Mouse (Mus musculus) liver, embryonic 15.5 days (tissue): ENCODE measurements at regions not wholly inside any gene's neighbourhood (a gene's known extent, or its start where the extent isn't known, plus 50 kb on each side); places are given as distances from the start of the nearest gene placed in this dataset.
A peak's percentile ranks its signal among the peaks of the same experiment; 100 is the strongest.

ENCODE experiments used
- ATAC-seq: fragments of 200-750 bp; cut with Nextera tagmentation; 2 replicates; pipeline ENCODE4 v1.8.0; 2017; ENCODE audit warnings: moderate number of reproducible peaks, mild to moderate bottlenecking, moderate library complexity; ENCODE audit not compliant: insufficient read depth
- H3K27ac ChIP-seq: fragments of 300-500 bp; sonication (generic); replicated peaks from 2 replicates; pipeline ENCODE4 v1.5.1; 2015; ENCODE audit warnings: mild to moderate bottlenecking, inconsistent platforms
- H3K27me3 ChIP-seq: fragments of 300-500 bp; sonication (generic); 2 replicates; pipeline ENCODE4 v1.6.1; 2015; ENCODE audit warnings: mild to moderate bottlenecking, inconsistent platforms
- H3K36me3 ChIP-seq: fragments of 300-500 bp; sonication (generic); replicated peaks from 2 replicates; pipeline ENCODE4 v1.6.1; 2015; ENCODE audit warnings: moderate library complexity, mild to moderate bottlenecking, inconsistent platforms
- H3K4me1 ChIP-seq: fragments of 300-500 bp; sonication (generic); replicated peaks from 2 replicates; pipeline ENCODE4 v1.6.1; 2015; ENCODE audit warnings: inconsistent platforms
- H3K4me2 ChIP-seq: fragments of 300-500 bp; sonication (generic); 2 replicates; pipeline ENCODE4 v1.6.1; 2015; ENCODE audit warnings: moderate library complexity, mild to moderate bottlenecking, inconsistent platforms
- H3K4me3 ChIP-seq: fragments of 300-500 bp; sonication (generic); replicated peaks from 2 replicates; pipeline ENCODE4 v1.5.1; 2015; ENCODE audit warnings: mild to moderate bottlenecking, inconsistent platforms
- H3K9ac ChIP-seq: fragments of 300-500 bp; sonication (generic); 2 replicates; pipeline ENCODE4 v1.6.1; 2015; ENCODE audit warnings: moderate library complexity, mild to moderate bottlenecking, inconsistent platforms
- H3K9me3 ChIP-seq: fragments of 300-500 bp; sonication (generic); replicated peaks from 2 replicates; pipeline ENCODE4 v1.6.1; 2016; ENCODE audit warnings: inconsistent platforms
- WGBS: fragments of 180-500 bp; shearing (Covaris S2); methylation state at CpG from one replicate; pipeline ENCODE4 v1.1.7; 2015; ENCODE audit warnings: mixed read lengths; ENCODE audit not compliant: insufficient replicate concordance; 5-methylcytosine and 5-hydroxymethylcytosine counted together

GRCm38 (mm10) chr6:51757746-51758145 lies 234.0 kb downstream of the Snx10 start:
- Histone ChIP-seq H3K9me3 (no peaks in the 10 kb centered on the region), H3K4me3 (no peak overlapping the region), H3K4me1 (no peaks in the 10 kb centered on the region), H3K27ac (no peak overlapping the region), H3K27me3 (peaks cover 14% of the 10 kb centered on the region), H3K9ac (no peak overlapping the region), H3K36me3 (no peaks in the 10 kb centered on the region), H3K4me2 (no peak overlapping the region)
- WGBS = 70% methylated on average over 4 of the region's 4 CpGs
- no peak for ATAC-seq

GRCm38 (mm10) chr6:51758781-51759180 lies 235.1 kb downstream of the Snx10 start:
- no peak overlapping the region for H3K27ac ChIP-seq
- no peak overlapping the region for H3K9ac ChIP-seq
- peaks cover 14% of the 10 kb centered on the region for H3K27me3 ChIP-seq
- no peaks in the 10 kb centered on the region for H3K36me3 ChIP-seq
- 41% methylated on average over 3 of the region's 3 CpGs for WGBS
- H3K4me1 ChIP-seq = no peaks in the 10 kb centered on the region
- H3K4me3 ChIP-seq = no peak overlapping the region
- no peak overlapping the region for H3K4me2 ChIP-seq
- no peak for ATAC-seq
- no peaks in the 10 kb centered on the region for H3K9me3 ChIP-seq

GRCm38 (mm10) chr6:51760372-51760771 lies 236.7 kb downstream of the Snx10 start:
- Histone ChIP-seq H3K36me3 (no peaks in the 10 kb centered on the region), H3K4me2 (no peak overlapping the region), H3K4me1 (no peaks in the 10 kb centered on the region), H3K9ac (no peak overlapping the region), H3K9me3 (no peaks in the 10 kb centered on the region), H3K4me3 (no peak overlapping the region), H3K27me3 (peaks cover 20% of the 10 kb centered on the region), H3K27ac (no peak overlapping the region)
- 7% methylated on average over 5 of the region's 5 CpGs for WGBS
- ATAC-seq = no peak

GRCm38 (mm10) chr6:51761506-51761905 lies 237.8 kb downstream of the Snx10 start:
- Histone ChIP-seq H3K9me3 (no peaks in the 10 kb centered on the region), H3K27ac (no peak overlapping the region), H3K9ac (no peak overlapping the region), H3K27me3 (peaks cover 22% of the 10 kb centered on the region), H3K4me1 (no peaks in the 10 kb centered on the region), H3K4me3 (no peak overlapping the region), H3K36me3 (no peaks in the 10 kb centered on the region), H3K4me2 (no peak overlapping the region)
- 43% methylated on average over 5 of the region's 5 CpGs for WGBS
- ATAC-seq = no peak

- Histone ChIP-seq H3K27ac (no peak overlapping the region), H3K27me3 (peaks cover 16% of the 10 kb centered on the region; the same call in 1 of the 2 replicates), H3K9me3 (no peaks in the 10 kb centered on the region), H3K4me3 (no peak overlapping the region), H3K9ac (no peak overlapping the region), H3K36me3 (no peaks in the 10 kb centered on the region), H3K4me1 (no peaks in the 10 kb centered on the region), H3K4me2 (no peak overlapping the region)
- 38% methylated on average over 3 of the region's 3 CpGs for WGBS
- ATAC-seq = no peak
Observed at GRCm38 (mm10) chr6:51766482-51766881, 242.8 kb downstream of the Snx10 start.

GRCm38 (mm10) chr6:51767582-51768341 lies 244.1 kb downstream of the Snx10 start:
- Histone ChIP-seq H3K9ac (no peak overlapping the region; the same call in 1 of the 2 replicates), H3K36me3 (no peaks in the 10 kb centered on the region), H3K4me1 (no peaks in the 10 kb centered on the region), H3K9me3 (no peaks in the 10 kb centered on the region), H3K4me3 (no peak overlapping the region), H3K27ac (no peak overlapping the region), H3K4me2 (peak overlapping the region; percentile 40), H3K27me3 (peaks cover 15% of the 10 kb centered on the region; the same call in 1 of the 2 replicates)
- WGBS = 11% methylated on average over 15 of the region's 15 CpGs
- ATAC-seq = peak; percentile 37

GRCm38 (mm10) chr6:51771001-51771400 lies 241.3 kb downstream of the Skap2 start:
- H3K4me2 ChIP-seq = no peak overlapping the region
- 0 out of 2 replicates have a peak, but pooled peaks cover 8% of the 10 kb centered on the region for H3K27me3 ChIP-seq
- no peaks in the 10 kb centered on the region for H3K4me1 ChIP-seq
- no peaks in the 10 kb centered on the region for H3K9me3 ChIP-seq
- no peak overlapping the region for H3K4me3 ChIP-seq
- WGBS = 63% methylated on average over 9 of the region's 9 CpGs
- no peak for ATAC-seq
- no peaks in the 10 kb centered on the region for H3K36me3 ChIP-seq
- H3K27ac ChIP-seq = no peak overlapping the region
- no peak overlapping the region for H3K9ac ChIP-seq

GRCm38 (mm10) chr6:51771424-51771823 lies 240.9 kb downstream of the Skap2 start:
- H3K4me2 ChIP-seq = no peak overlapping the region
- WGBS = 65% methylated on average over 11 of the region's 11 CpGs
- H3K4me1 ChIP-seq = no peaks in the 10 kb centered on the region
- no peak overlapping the region for H3K27ac ChIP-seq
- no peak for ATAC-seq
- no peaks in the 10 kb centered on the region for H3K36me3 ChIP-seq
- 0 out of 2 replicates have a peak, but pooled peaks cover 8% of the 10 kb centered on the region for H3K27me3 ChIP-seq
- H3K9ac ChIP-seq = no peak overlapping the region
- no peak overlapping the region for H3K4me3 ChIP-seq
- no peaks in the 10 kb centered on the region for H3K9me3 ChIP-seq

GRCm38 (mm10) chr6:51774771-51775170 lies 237.6 kb downstream of the Skap2 start:
- Histone ChIP-seq H3K36me3 (no peaks in the 10 kb centered on the region), H3K4me2 (no peak overlapping the region), H3K9me3 (no peaks in the 10 kb centered on the region), H3K4me1 (no peaks in the 10 kb centered on the region), H3K9ac (no peak overlapping the region), H3K27me3 (no peaks in the 10 kb centered on the region), H3K27ac (no peak overlapping the region), H3K4me3 (no peak overlapping the region)
- no peak for ATAC-seq
- 55% methylated on average over 3 of the region's 3 CpGs for WGBS

- H3K4me1 ChIP-seq = no peaks in the 10 kb centered on the region
- H3K4me3 ChIP-seq = no peak overlapping the region
- WGBS = 41% methylated on average over 3 of the region's 3 CpGs
- no peaks in the 10 kb centered on the region for H3K27me3 ChIP-seq
- no peak overlapping the region for H3K27ac ChIP-seq
- no peak for ATAC-seq
- H3K9ac ChIP-seq = no peak overlapping the region
- no peaks in the 10 kb centered on the region for H3K9me3 ChIP-seq
- no peak overlapping the region for H3K4me2 ChIP-seq
- no peaks in the 10 kb centered on the region for H3K36me3 ChIP-seq
Observed at GRCm38 (mm10) chr6:51785615-51786014, 226.7 kb downstream of the Skap2 start.

- no peak for ATAC-seq
- WGBS = 57% methylated on average over 3 of the region's 3 CpGs
- no peaks in the 10 kb centered on the region for H3K27me3 ChIP-seq
Observed at GRCm38 (mm10) chr6:51786836-51787235, 225.5 kb downstream of the Skap2 start.

GRCm38 (mm10) chr6:51788156-51788555 lies 224.2 kb downstream of the Skap2 start:
- H3K4me1 ChIP-seq = no peaks in the 10 kb centered on the region
- no peaks in the 10 kb centered on the region for H3K36me3 ChIP-seq
- no peak for ATAC-seq
- no peak overlapping the region for H3K9ac ChIP-seq
- H3K27ac ChIP-seq = no peak overlapping the region
- H3K9me3 ChIP-seq = no peaks in the 10 kb centered on the region
- WGBS = 71% methylated on average over 9 of the region's 9 CpGs
- H3K4me3 ChIP-seq = no peak overlapping the region
- H3K27me3 ChIP-seq = no peaks in the 10 kb centered on the region
- no peak overlapping the region for H3K4me2 ChIP-seq

More at GRCm38 (mm10) chr6:51786836-51787235, 225.5 kb downstream of the Skap2 start:
- Histone ChIP-seq H3K9me3 (no peaks in the 10 kb centered on the region), H3K4me3 (no peak overlapping the region), H3K4me2 (no peak overlapping the region), H3K27ac (no peak overlapping the region), H3K4me1 (no peaks in the 10 kb centered on the region), H3K9ac (no peak overlapping the region), H3K36me3 (no peaks in the 10 kb centered on the region)
